Mouse (Mus musculus): ENCODE results near the gene Acta2.

GRCm38 (mm10) chr19:34233944-34234343, 21.4 kb downstream of the Acta2 start:
- TF ChIP-seq POLR2A (IDR thresholded peaks at IDR 0.05; ENCODE audit: low read depth, low read length) (no peak), CTCF (IDR thresholded peaks at IDR 0.05; ENCODE audit: extremely low read depth, insufficient read length, insufficient replicate concordance, low read depth, low read length) (no peak)
